Mouse (Mus musculus) kidney, adult 2 months (tissue): ENCODE data around the gene Dis3l2.

Experiments
- CTCF ChIP-seq: fragments of 200-500 bp; conservative IDR thresholded peaks from 2 replicates; pipeline ENCODE4 v1.5.1; 2011; ENCODE audit warnings: low read depth, mild to moderate bottlenecking, control low read depth, low read length, moderate library complexity, mixed read lengths; ENCODE audit not compliant: insufficient read depth, insufficient read length
- POLR2A ChIP-seq: fragments of 200-500 bp; IDR thresholded peaks from one replicate; pipeline ENCODE4 v1.6.1; 2011; ENCODE audit warnings: low read depth, low read length, control low read depth

DNA sequence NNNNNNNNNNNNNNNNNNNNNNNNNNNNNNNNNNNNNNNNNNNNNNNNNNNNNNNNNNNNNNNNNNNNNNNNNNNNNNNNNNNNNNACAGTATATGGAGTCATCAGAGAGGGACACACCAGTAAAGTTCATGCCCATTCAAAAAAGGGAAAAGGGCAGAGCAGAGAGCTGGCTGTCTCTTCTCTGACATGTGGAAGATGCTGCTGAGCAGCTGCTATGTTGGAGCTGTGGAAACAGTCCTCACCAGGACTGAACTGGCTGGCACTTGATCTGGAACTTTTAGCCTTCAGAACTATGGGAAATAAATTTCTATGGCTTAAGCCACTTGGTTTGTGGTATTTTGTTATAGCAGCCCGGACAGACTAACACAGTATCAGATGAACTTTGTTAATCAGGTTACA, 273.4 kb downstream of the Dis3l2 start:
- TF ChIP-seq CTCF (no peak), POLR2A (no peak)
